Mouse (Mus musculus): ENCODE data around the gene Fn3k.

DNA sequence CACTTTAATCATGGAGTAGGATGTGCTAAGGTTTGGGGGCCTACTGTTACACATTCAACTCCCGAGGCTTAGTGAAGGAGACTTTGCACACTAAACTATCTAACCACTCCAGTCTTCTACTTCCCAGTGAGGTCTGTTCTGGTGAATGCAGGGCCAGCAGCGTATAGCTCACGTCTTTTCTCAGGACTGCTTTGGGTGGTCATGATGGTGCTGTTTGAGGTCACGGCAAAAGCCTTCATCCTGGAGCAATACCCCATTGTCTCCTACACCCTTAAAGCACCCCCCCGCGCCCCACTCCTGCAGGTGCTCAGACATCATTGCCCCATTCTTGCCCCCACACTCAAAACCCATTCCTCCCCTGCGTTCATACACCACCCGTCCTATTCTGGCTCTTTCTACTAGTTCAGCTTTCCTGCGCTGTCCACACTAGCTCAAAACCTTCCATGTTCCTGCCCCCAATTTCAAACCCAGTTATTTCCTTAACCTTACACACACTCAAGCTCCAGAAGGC, 16.6 kb downstream of the Fn3k start:
- TF ChIP-seq CTCF (IDR thresholded peaks at IDR 0.05; ENCODE audit: low read depth, low read length): no peak
- TF ChIP-seq POLR2AphosphoS5 (IDR thresholded peaks at IDR 0.05; ENCODE audit: insufficient replicate concordance, low read depth, low read length): no peak
- no peak for TF ChIP-seq TAL1 (conservative IDR thresholded peaks at IDR 0.05; ENCODE audit: low read depth, low read length)
- no peak for TF ChIP-seq GATA1 (IDR thresholded peaks at IDR 0.05; ENCODE audit: borderline replicate concordance, low read length)

Data from G1E (cell line).